Mouse (Mus musculus): ENCODE measurements around the gene Ccnt1.
"Not testable (repeated sequence)": the region's sequence is repeated elsewhere in the genome, so short reads cannot be mapped to it uniquely, and the experiment has no call there.

The Ccnt1 gene

DNA sequence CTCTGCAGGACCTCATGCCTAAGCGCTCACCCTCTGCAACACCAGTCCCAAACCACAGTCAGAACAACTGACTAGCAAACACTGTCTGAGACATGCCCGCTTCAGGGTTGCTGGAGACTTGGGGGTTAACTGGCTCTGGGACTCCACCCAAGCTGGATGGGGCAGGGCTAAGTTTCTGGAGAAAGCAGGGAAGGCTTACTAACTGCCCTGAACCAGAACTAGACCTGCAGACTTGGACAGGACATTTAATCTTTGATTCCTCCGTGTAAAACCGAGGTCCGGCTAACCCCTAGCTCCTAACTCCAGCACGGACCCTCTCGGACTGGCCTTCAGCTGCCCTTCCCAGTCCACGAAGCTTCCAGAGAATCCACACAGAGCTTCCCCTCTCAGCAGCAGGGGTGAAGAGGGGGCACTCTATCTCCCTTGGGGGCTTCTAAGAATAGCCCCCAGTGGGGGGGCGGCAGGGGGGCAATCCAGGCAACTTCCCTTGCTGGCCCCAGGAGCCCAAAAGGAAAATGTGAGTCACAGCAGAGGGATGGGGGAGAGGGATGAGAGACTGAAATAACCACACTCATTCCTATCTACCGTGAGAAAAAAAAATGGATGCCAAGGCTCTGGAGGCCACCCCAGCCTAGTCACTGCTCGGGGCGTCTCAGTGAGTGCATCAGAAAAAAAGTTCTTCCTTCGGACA, 31.6 kb upstream of the Ccnt1 start:
- in situ Hi-C loops (cut with MboI; ENCODE audit: low pct_unique_long_range_greater_than_20kb in 1 of 2, low sequenced_read_pairs in 2 of 2, unreplicated experiment in 1 of 2): no loop called here

DNA sequence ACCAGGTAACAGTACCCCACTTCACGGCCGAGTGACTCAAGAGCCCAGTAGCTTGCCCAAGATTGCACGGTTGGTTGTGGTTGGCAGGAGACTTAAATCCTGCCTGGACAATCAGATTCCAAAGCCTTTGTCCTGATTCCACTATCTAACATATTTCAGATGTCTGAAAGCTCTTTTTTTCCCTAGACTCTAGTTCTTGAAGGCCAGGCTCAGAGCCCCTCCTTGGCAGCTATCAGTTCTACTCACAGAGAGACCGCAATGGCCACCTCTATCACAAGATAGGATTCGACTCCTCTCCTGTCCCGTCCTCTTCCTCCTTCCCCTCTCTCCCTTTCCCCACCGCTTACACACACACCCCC, 31.1 kb upstream of the Ccnt1 start:
- in situ Hi-C loops (cut with MboI; ENCODE audit: low pct_unique_long_range_greater_than_20kb in 1 of 2, low sequenced_read_pairs in 2 of 2, unreplicated experiment in 1 of 2): no loop called here

DNA sequence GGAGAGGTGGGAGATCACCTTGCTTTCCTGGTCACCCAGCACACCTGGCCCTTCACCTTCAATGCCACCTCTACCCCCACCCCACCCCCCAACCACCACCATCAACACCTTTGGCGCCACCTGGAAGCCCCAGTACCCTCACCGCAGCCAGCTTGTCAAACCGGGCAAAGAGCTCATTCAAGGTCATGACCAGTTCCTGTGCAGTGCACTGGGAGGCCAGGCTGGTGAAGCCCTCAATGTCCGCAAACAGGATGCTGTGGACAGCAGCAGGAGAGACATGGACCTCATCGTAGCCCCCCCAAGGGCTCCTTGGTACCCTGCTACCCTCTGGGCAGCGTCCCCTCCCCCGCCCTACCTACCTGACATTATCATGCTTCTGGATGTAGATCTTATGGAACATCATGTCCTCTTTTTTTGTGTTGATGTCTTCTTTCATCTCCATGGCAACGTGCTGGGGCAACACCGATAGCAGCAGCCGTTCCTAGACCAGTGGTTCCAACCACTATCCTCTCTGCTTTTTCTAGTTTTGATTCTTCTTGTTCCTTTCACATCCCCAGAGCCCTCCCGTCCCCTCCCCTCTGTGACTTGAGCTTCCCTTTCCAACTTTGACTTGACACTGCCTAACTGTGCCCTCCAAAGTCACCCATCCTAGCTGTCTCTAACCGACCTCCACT, 29.4 kb upstream of the Ccnt1 start:
- in situ Hi-C loops (cut with MboI; ENCODE audit: low pct_unique_long_range_greater_than_20kb in 1 of 2, low sequenced_read_pairs in 2 of 2, unreplicated experiment in 1 of 2): no loop called here

DNA sequence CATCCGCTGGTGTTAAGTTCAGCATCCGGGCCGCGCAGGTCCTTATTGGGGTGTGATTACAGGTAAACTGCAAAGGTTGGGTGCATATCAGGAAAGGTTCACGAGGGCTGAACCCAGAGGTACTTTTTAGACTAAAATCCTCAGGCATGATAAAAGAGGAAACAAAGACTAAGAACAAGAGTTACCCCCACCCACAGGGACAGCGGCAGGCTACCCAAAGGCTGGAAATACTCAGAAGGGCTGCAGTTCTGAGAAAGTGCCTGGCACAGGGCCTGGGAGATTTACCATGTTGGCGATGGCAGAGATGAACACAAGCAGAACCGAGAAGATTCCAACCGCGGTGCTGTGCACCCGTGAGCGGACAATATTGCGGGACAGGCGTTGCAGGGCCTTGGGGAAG, 25.9 kb upstream of the Ccnt1 start:
- in situ Hi-C loops (cut with MboI; ENCODE audit: low pct_unique_long_range_greater_than_20kb in 1 of 2, low sequenced_read_pairs in 2 of 2, unreplicated experiment in 1 of 2): no loop called here

DNA sequence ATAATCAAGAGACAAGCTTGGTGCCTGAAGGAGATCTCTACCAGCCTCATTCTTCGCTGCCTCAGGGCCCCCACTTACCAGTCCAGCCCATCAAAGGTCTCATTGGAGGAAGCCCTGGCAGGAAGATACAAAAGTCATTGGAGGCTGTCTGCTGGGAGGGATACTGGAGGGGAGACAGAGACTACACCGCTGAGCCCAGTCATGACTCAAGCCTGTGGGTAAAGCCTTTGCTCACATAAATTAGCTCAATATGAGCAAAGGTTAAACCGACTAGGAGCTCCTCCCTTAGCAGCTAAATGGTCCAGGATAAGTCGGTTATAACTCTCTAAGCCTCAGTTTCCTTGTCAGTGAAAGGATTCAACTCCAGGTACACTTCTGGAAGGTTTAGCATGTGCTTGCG, 24.3 kb upstream of the Ccnt1 start:
- in situ Hi-C loops (cut with MboI; ENCODE audit: low pct_unique_long_range_greater_than_20kb in 1 of 2, low sequenced_read_pairs in 2 of 2, unreplicated experiment in 1 of 2): no loop called here

DNA sequence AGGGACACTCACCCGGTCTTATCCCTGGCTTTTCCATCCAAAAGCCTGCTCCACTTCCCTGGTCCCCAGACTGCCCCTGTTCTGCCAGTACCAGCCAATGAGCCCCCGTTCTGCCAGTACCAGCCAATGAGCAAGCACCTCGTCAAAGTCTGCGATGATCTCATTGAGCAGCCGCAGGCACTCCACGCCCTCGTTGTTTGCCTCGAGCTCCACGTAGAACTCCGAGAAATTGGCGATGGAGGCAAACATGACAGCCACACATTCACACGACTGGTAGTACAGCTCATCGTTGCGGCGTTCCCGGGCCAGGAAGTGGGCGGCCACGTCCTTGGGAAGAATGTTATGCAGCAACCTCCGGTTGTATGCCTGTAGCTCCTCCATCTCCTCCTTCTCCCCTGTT, 23.5 kb upstream of the Ccnt1 start:
- in situ Hi-C loops (cut with MboI; ENCODE audit: low pct_unique_long_range_greater_than_20kb in 1 of 2, low sequenced_read_pairs in 2 of 2, unreplicated experiment in 1 of 2): no loop called here

DNA sequence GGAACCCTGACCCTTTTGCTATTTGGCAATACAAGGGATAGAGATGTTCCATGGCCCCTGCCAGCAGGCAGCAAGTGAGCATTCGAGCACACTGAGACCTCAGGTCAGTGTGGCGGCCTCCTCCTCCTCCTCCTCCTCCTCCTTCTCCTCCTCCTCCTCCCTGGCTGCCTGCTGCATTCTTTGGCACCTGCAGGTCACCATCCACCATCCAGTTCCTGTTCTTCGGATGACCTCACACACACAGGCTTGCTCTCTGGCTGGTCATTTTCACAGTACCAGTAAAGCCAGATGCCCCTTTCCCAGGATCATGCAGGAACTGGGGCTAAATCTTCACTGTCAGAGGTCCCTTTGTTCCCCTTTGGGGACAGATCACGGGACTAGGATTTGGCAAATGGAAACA, 20.7 kb upstream of the Ccnt1 start:
- in situ Hi-C loops (cut with MboI; ENCODE audit: low pct_unique_long_range_greater_than_20kb in 1 of 2, low sequenced_read_pairs in 2 of 2, unreplicated experiment in 1 of 2): no loop called here

DNA sequence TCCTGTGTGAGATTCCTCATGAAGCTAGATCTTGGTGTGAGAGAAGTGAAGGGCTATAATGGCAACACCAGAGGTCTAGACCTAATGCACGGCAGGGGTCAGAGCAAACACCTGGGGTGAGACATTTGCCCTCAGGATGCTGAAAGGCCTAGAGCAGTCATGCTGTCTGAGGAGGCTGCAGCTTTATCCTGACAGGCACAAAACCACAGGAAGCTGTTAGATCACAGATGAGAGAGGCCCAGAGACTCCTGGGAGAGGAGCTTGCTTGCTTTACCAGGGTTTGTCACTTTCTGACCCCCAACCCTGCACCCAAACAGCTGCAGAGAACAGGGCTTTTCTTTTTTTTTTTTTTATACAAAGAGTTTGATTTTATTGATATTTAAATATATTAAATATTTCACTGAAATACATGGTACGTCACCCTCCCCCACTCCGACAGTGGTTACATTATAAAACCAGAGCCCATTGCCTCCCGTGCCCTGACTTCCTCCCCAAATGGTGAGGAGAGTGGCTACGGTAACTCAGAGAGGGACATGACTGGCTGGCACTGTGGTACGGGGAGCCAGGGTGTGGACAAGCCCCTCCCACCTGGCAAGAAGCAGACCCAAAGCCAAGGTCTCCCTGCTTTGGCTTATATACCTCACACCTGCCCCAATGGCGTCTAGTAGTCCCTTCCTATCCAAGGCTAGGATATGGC, 19.1 kb upstream of the Ccnt1 start:
- in situ Hi-C loops (cut with MboI; ENCODE audit: low pct_unique_long_range_greater_than_20kb in 1 of 2, low sequenced_read_pairs in 2 of 2, unreplicated experiment in 1 of 2): no loop called here

DNA sequence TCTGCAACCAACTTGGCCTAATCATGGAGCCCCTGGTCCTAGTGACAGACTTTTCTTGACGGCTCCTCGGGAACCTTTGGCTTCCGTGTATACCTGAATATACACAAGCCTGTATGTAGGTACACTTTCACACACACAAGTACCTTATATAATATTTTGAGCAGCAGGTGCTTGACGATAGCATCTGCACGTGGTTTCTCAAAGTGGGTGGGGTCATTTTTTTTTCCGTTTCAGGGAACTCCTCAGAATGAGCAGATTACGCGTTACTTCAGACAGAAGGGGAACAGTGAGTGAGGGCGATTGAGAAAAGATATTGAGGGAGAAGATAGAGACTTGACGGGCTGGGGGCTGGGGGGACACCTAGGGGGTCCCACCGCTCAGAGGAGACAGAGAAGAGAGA, 17.0 kb upstream of the Ccnt1 start:
- in situ Hi-C loops (cut with MboI; ENCODE audit: low pct_unique_long_range_greater_than_20kb in 1 of 2, low sequenced_read_pairs in 2 of 2, unreplicated experiment in 1 of 2): no loop called here

DNA sequence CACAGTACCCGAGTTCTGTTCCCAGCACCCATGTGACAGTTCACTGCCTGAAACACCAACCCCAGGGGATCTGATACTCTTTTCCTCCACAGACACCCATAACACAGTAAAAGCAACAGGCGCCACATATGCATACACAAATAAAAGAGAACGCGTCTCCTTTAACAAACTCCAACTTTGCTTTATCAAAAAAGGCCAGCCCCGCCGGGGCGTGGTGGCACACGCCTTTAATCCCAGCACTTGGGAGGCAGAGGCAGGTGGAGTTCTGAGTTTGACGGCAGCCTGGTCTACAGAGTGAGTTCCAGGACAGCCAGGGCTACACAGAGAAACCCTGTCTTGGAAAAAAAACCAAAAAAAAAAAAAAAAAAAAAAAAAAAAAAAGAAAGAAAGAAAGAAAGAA, 15.4 kb upstream of the Ccnt1 start:
- in situ Hi-C loops (cut with MboI; ENCODE audit: low pct_unique_long_range_greater_than_20kb in 1 of 2, low sequenced_read_pairs in 2 of 2, unreplicated experiment in 1 of 2): not testable (repeated sequence)

DNA sequence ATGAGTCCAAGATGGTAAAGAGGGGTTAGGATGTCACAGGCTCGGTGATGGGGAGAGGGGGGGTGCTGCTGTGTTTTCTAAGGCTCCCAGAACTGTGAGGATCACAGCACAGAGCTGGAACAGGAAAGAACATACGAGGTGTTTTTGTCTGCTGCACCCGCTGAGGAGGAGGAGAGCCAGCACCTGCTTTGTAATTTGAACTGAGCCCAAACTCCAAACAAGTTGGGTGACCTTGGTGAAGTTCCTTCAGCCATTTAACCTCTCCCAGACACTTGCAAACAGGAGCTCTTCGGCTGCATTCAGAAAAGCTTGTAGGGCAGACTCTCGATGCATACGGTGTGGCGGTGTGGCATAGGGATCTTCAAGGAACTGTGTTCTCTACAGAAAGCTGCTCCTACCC, 14.7 kb upstream of the Ccnt1 start:
- in situ Hi-C loops (cut with MboI; ENCODE audit: low pct_unique_long_range_greater_than_20kb in 1 of 2, low sequenced_read_pairs in 2 of 2, unreplicated experiment in 1 of 2): no loop called here

DNA sequence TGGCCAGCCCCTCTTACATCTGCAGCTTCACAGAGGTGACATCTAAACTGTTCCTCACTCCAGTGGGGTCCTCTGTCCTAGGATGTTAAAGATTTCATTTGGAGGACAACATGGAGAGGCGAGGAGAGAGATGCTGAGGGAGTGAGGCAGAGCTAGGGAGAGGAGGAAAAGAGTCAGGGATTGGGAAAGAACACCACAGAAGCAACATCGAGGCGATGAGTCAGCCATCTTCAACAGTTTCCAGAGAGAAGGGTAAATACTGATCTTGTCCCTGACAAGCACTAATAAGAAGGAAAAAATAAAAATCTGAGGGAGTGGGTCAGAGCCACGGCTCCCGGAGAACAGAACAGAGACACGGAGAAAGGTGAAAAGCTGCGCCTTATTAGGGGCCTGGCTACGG, 12.3 kb upstream of the Ccnt1 start:
- in situ Hi-C loops (cut with MboI; ENCODE audit: low pct_unique_long_range_greater_than_20kb in 1 of 2, low sequenced_read_pairs in 2 of 2, unreplicated experiment in 1 of 2): no loop called here

DNA sequence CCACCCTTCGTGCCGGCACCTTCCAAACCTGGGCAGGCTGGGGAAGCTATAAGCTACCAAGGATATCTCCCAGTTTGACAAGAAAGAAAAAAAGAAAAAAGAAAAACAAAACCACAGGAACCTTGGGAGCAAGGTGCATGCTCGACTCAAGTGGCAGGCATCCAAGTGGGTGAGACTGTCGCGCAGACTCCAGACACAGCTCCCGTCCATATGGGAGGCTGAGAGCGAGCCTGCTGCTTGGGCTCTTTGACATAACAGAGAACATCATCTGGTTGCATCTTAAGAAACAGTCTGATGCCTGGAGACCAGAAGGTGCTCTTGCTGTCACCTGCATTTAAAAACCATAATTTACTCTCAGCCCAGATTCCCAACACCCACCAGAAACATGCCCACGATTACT, 11.7 kb upstream of the Ccnt1 start:
- in situ Hi-C loops (cut with MboI; ENCODE audit: low pct_unique_long_range_greater_than_20kb in 1 of 2, low sequenced_read_pairs in 2 of 2, unreplicated experiment in 1 of 2): no loop called here

DNA sequence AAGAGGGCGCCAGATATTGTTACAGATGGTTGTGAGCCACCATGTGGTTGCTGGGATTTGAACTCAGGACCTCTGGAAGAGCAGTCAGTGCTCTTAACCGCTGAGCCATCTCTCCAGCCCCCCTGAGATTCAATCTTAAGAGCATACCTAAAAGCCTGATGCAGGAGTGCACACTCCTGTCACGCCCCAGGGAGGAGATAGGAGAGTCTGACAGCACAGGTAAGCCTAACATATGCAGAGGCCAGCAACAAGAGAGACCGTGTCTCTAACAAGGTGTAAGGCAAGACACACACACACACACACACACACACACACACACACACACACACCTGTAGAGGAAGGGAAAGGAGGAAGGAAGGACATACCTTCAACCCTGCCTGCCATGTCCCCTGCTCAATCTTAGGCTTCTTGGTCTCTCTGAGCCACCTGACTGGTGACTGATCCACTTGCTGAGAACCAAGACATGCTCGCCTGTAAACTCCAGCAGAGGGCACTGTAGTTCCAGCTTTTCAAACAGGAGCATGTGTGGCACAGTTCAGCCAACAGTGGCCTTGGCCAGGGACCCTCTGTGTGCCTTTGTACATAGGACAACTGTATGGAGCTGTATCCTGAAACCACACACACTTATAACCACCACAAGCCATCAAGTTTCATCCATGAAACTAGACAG, 9.2 kb upstream of the Ccnt1 start:
- in situ Hi-C loops (cut with MboI; ENCODE audit: low pct_unique_long_range_greater_than_20kb in 1 of 2, low sequenced_read_pairs in 2 of 2, unreplicated experiment in 1 of 2): no loop called here

DNA sequence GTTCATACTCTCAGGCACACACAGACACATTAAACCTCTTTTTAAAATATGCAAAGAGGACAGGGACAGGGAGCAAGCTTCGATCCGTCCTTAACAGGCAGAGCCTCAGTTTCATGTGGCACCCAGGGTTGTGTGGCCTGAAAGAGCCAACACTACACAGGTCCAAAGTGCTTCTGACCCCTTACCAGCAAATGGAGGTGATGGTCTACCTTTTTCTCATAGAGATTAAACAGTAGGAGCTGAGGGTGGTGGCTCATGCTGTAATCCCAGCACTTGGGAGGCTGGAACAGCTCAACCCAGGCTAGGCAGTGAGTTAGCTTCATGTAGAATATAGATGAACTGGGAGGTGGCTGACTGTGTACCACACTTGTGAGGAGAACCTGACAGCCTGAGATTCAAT, 8.6 kb upstream of the Ccnt1 start:
- in situ Hi-C loops (cut with MboI; ENCODE audit: low pct_unique_long_range_greater_than_20kb in 1 of 2, low sequenced_read_pairs in 2 of 2, unreplicated experiment in 1 of 2): no loop called here

DNA sequence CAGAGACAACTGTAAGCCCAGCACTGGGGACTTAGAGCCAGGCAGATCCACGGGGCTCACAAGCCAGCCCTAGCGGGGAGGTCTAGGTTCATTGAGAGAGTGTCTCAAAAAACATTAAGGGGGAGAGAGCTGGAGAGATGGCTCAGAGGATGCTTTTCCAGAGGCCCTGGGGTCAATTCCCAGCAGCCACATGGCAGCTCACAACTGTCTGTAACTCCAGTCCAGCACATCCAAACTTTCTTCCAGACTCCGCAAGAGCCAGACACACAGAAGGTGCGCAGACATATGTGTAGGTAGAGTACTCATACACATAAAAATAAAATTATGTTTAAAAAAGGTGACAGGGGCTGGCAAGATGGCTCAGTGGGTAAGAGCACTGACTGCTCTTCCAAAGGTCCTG, 2.6 kb upstream of the Ccnt1 start:
- in situ Hi-C loops (cut with MboI; ENCODE audit: low pct_unique_long_range_greater_than_20kb in 1 of 2, low sequenced_read_pairs in 2 of 2, unreplicated experiment in 1 of 2): loop anchor here (5.0 kb wide), 1 partner anchor 44 kb away; no protein-coding TSS in a partner anchor

DNA sequence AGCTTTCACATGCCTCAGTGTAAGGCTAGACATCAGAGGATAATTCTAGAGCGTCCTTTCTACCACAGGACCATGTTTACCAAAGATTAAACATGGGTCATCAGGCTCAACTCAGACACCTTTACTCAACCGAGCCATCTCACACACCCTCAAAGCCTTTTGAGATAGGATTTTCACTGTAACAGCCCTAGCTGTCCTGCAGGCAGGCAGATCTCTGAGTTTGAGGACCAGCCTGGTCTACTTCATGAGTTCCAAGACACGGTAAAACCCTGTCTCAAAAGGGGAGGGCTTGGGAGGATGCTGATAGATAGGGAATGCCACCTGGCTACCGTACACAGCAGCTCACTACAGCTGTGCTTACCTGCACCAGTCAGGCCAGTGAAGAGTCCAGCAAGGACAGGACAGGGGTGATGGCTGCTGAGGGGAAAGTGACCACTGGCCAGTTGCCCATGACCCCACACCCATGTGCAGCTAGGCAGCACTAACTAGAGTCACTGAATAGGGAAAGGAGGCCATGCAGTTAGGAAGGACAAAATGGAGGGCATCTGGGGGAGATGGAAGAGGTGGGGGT, 843 bp downstream of the Ccnt1 start:
- in situ Hi-C loops (cut with MboI; ENCODE audit: low pct_unique_long_range_greater_than_20kb in 1 of 2, low sequenced_read_pairs in 2 of 2, unreplicated experiment in 1 of 2): loop anchor here (5.0 kb wide), 1 partner anchor 47 kb away; no protein-coding TSS in a partner anchor

DNA sequence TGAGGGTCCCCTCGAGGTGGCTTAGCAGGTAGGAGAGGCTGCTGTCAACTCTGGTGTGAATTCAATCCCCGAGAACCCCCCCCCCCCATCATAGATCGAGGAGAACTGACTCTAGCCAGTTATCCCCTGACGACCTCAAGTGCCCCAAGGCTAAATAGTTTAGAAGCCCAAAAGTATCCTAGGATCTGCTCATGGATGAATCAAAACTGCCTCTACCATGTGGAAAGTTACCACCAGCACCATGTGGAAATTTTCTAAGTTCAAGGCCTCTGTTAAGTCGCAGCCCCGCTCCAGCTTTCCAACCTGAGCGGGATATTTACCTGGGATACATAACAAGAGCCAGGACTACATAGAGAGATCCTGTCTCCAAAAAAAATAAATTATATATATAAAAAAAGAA, 1.5 kb downstream of the Ccnt1 start:
- in situ Hi-C loops (cut with MboI; ENCODE audit: low pct_unique_long_range_greater_than_20kb in 1 of 2, low sequenced_read_pairs in 2 of 2, unreplicated experiment in 1 of 2): no loop called here
